Mouse (Mus musculus) liver, embryonic 14.5 days (tissue): ENCODE measurements around the gene Hsdl2. TPM values are rescaled to one million over a fixed set of nuclear protein-coding genes. Genes with fewer than 3 reads are reported as not detected.

Experiments used
- ATAC-seq: fragments of 200-750 bp; cut with Nextera tagmentation; 2 replicates; pipeline ENCODE4 v1.8.0; 2017; ENCODE audit warnings: moderate number of reproducible peaks, mild to moderate bottlenecking, moderate library complexity; ENCODE audit not compliant: insufficient read depth
- DNase-seq, 3 experiments: peaks; one replicate each; pipeline ENCODE4 v3.0.0-alpha.2; 2012 to 2013; ENCODE audit warnings: low read depth in 3 of 3, low spot score in 3 of 3
- H3K27ac ChIP-seq: fragments of 300-500 bp; sonication (generic); 2 replicates; pipeline ENCODE4 v1.5.1; 2014; ENCODE audit warnings: moderate library complexity, mild to moderate bottlenecking, control low read depth, inconsistent platforms
- H3K27me3 ChIP-seq: fragments of 300-500 bp; sonication (generic); 2 replicates; pipeline ENCODE4 v1.6.1; 2014; ENCODE audit warnings: mild to moderate bottlenecking, low read length, moderate library complexity; ENCODE audit not compliant: control insufficient read depth, insufficient read depth
- H3K36me3 ChIP-seq: fragments of 300-500 bp; sonication (generic); replicated peaks from 2 replicates; pipeline ENCODE4 v1.6.1; 2014; ENCODE audit warnings: low read depth; ENCODE audit not compliant: control insufficient read depth, insufficient read depth
- H3K4me1 ChIP-seq, 2 experiments: fragments of 200-500 bp in 1 of 2; fragments of 300-500 bp in 1 of 2; sonication (generic) in 1 of 2; replicated peaks; 2 replicates each; pipeline ENCODE4 v1.6.1; 2012 to 2014; ENCODE audit warnings: antibody characterized with exemption in 1 of 2, inconsistent platforms in 1 of 2, low read length in 1 of 2; ENCODE audit not compliant: control insufficient read depth in 2 of 2, insufficient read depth in 2 of 2
- H3K4me2 ChIP-seq: fragments of 300-500 bp; sonication (generic); 2 replicates; pipeline ENCODE4 v1.6.1; 2014; ENCODE audit warnings: low read depth, mild to moderate bottlenecking, control low read depth, moderate library complexity
- H3K4me3 ChIP-seq, 2 experiments: fragments of 200-500 bp in 1 of 2; fragments of 300-500 bp in 1 of 2; sonication (generic) in 1 of 2; 2 replicates each; pipeline ENCODE4 v1.5.1; 2012 to 2014; ENCODE audit warnings: low read depth in 2 of 2, low read length in 2 of 2, mild to moderate bottlenecking in 2 of 2, control low read depth in 1 of 2, inconsistent platforms in 1 of 2, moderate library complexity in 1 of 2; ENCODE audit not compliant: insufficient read depth in 1 of 2
- H3K9ac ChIP-seq: fragments of 300-500 bp; sonication (generic); replicated peaks from 2 replicates; pipeline ENCODE4 v1.6.1; 2014; ENCODE audit warnings: mild to moderate bottlenecking, control low read depth, moderate library complexity
- H3K9me3 ChIP-seq: fragments of 300-500 bp; sonication (generic); 2 replicates; pipeline ENCODE4 v1.6.1; 2016; ENCODE audit warnings: low read length, mixed read lengths; ENCODE audit not compliant: control insufficient read depth
- CTCF ChIP-seq: IDR thresholded peaks from 2 replicates; pipeline ENCODE4 v1.5.1; 2016; ENCODE audit warnings: antibody characterized with exemption, low read depth, control low read depth
- EP300 ChIP-seq: IDR thresholded peaks from 2 replicates; pipeline ENCODE4 v1.6.1; 2016; ENCODE audit warnings: antibody characterized with exemption, low read depth
- WGBS: fragments of 180-500 bp; shearing (Covaris S2); extraction: QIAGEN DNeasy Blood & Tissue Kit; methylation state at CpG from one replicate; pipeline ENCODE4 v1.1.7; 2014; ENCODE audit not compliant: insufficient replicate concordance; 5-methylcytosine and 5-hydroxymethylcytosine counted together
- polyA plus RNA-seq, 2 experiments: library from polyadenylated mRNA; depleted of rRNA in 1 of 2; stranded (reverse) in 1 of 2; unstranded in 1 of 2; fragments of >200 nt; fragmentation: Nextera tagmentation in 1 of 2; extraction: Ambion mirVana in 1 of 2; gene quantifications; 2 replicates each; pipeline versions ENCODE4 v1.2.1 to v1.2.3; 2012 to 2014

Gene Hsdl2
- polyA plus RNA-seq (2012; rRNA removed) = 5.5 and 10.4 TPM in 2 replicates
- polyA plus RNA-seq (2014; fragmentation: Nextera tagmentation; extraction: Ambion mirVana) = 16.3 and 17.6 TPM in 2 replicates

GRCm38 (mm10) chr4:59581314-59582185 lies at the start of gene Hsdl2:
TSS of gene Hsdl2 (plus strand) at chr4:59581563.
- H3K4me2 ChIP-seq = peak within 1 kb of the TSS; percentile 97
- H3K4me3 ChIP-seq = peak within 1 kb of the TSS; percentile 77 to 99
- H3K4me1 ChIP-seq = peaks cover 11 to 13% of the 10 kb centered on the region in 2 experiments
- H3K9ac ChIP-seq = peak within 1 kb of the TSS; percentile 78
- H3K9me3 ChIP-seq = no peaks in the 10 kb centered on the region
- WGBS = 1% methylated on average over 61 of the region's 61 CpGs
- peak; percentile 97 for ATAC-seq
- TF ChIP-seq EP300 (no peak), CTCF (no peak)
- peak within 1 kb of the TSS; percentile 72 for H3K27ac ChIP-seq
- H3K36me3 ChIP-seq = no peaks in the 10 kb centered on the region
- DNase-seq = peak; percentile 100
- no peaks in the 10 kb centered on the region for H3K27me3 ChIP-seq

- Histone ChIP-seq H3K27ac (peak overlapping the region; percentile 97), H3K4me3 (peak overlapping the region in 1 of 2 experiments; percentile 37; a peak in 2 of 4 replicates), H3K9ac (peak overlapping the region; percentile 79), H3K4me1 (peaks cover 60 to 70% of the 10 kb centered on the region in 2 experiments), H3K9me3 (no peaks in the 10 kb centered on the region), H3K4me2 (peak overlapping the region; percentile 84), H3K36me3 (peaks cover 2% of the 10 kb centered on the region), H3K27me3 (no peaks in the 10 kb centered on the region)
- peak; percentile 91 for ATAC-seq
- DNase-seq = peak; percentile 79 to 89 (median 83)
- WGBS = 13% methylated on average over 2 of the region's 2 CpGs
- TF ChIP-seq CTCF (no peak), EP300 (peak; percentile 100)
These were observed 48.1 kb upstream of the Hsdl2 start for GRCm38 (mm10) chr4:59533268-59533667.

DNA sequence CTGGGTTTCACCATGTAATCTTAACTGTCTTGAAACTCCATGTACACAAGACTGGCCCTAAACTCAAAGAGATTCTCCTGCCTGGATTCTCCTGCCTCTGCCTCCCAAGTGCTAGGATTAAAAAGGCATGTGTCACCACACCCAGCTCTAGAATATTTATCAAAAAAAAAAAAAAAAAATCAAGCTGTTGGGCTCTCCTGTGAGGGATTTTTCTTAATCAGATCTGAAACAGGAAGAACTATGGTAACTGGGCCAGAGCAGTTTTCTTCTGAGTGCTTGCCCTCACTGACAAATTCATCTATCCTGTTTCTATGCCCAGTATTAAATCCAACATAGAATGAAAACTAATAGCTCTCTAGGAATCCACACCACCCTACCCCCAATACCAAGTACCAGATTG lies 45.7 kb upstream of the Hsdl2 start:
- H3K4me3 ChIP-seq = no peak overlapping the region
- H3K4me2 ChIP-seq = peak overlapping the region; percentile 12; the same call in 1 of the 2 replicates
- TF ChIP-seq EP300 (no peak), CTCF (no peak)
- no peaks in the 10 kb centered on the region for H3K9me3 ChIP-seq
- no peak overlapping the region for H3K9ac ChIP-seq
- ATAC-seq = no peak
- no peak for DNase-seq
- peaks cover 2% of the 10 kb centered on the region for H3K36me3 ChIP-seq
- peak overlapping the region; percentile 52 for H3K27ac ChIP-seq
- H3K27me3 ChIP-seq = no peaks in the 10 kb centered on the region
- peaks cover 51 to 56% of the 10 kb centered on the region in 2 experiments for H3K4me1 ChIP-seq

GRCm38 (mm10) chr4:59536281-59536680 lies 45.1 kb upstream of the Hsdl2 start:
- WGBS = 78% methylated on average over 1 of the region's 1 CpGs
- DNase-seq (no peak), ATAC-seq (no peak)
- no peak for TF ChIP-seq CTCF
- no peak for TF ChIP-seq EP300
- Histone ChIP-seq H3K9ac (no peak overlapping the region), H3K4me3 (no peak overlapping the region), H3K27ac (peak overlapping the region; percentile 2; the same call in 1 of the 2 replicates), H3K4me2 (no peak overlapping the region), H3K4me1 (peaks cover 44 to 50% of the 10 kb centered on the region in 2 experiments), H3K9me3 (no peaks in the 10 kb centered on the region), H3K27me3 (no peaks in the 10 kb centered on the region), H3K36me3 (peaks cover 2% of the 10 kb centered on the region)

GRCm38 (mm10) chr4:59543006-59543405 lies 38.4 kb upstream of the Hsdl2 start:
- Histone ChIP-seq H3K27ac (no peak overlapping the region), H3K9me3 (no peaks in the 10 kb centered on the region), H3K4me3 (no peak overlapping the region), H3K27me3 (no peaks in the 10 kb centered on the region), H3K4me1 (peaks cover 14 to 23% of the 10 kb centered on the region in 2 experiments), H3K4me2 (no peak overlapping the region), H3K9ac (no peak overlapping the region), H3K36me3 (no peaks in the 10 kb centered on the region)
- TF ChIP-seq CTCF = peak; percentile 59
- TF ChIP-seq EP300 = no peak
- no peak for ATAC-seq
- DNase-seq = no peak
